Mouse (Mus musculus): Measurements from ENCODE around the gene Gm37240. TPM values are rescaled to one million over a fixed set of nuclear protein-coding genes. Genes with fewer than 3 reads are reported as not detected.

Gene Gm37240
- polyA plus RNA-seq, 1 experiment = 1.0 TPM

- H3K27ac ChIP-seq (ENCODE audit: control insufficient read depth, insufficient read depth, low read depth, low read length, poor library complexity) = peak overlapping the region; percentile 44; the same call in 1 of the 2 replicates
- TF ChIP-seq CTCF (IDR thresholded peaks at IDR 0.05; ENCODE audit: control insufficient read depth, insufficient read depth, low read length) (0 out of 2 replicates have a peak, but pooled peaks have one; percentile 19), POLR2A (IDR thresholded peaks at IDR 0.05; ENCODE audit: borderline replicate concordance, control insufficient read depth, low read depth, low read length) (no peak)
- no peak overlapping the region for H3K4me3 ChIP-seq (replicated peaks; ENCODE audit: control insufficient read depth, low read depth, low read length)
- no peaks in the 10 kb centered on the region; the same call in 1 of the 2 replicates for H3K4me1 ChIP-seq (ENCODE audit: control insufficient read depth, insufficient read depth, low read length)
- WGBS = 21% methylated on average over 5 of the region's 5 CpGs
These were observed 1272.1 kb downstream of the Gm37240 start for GRCm38 (mm10) chr3:84615050-84615855.

DNA sequence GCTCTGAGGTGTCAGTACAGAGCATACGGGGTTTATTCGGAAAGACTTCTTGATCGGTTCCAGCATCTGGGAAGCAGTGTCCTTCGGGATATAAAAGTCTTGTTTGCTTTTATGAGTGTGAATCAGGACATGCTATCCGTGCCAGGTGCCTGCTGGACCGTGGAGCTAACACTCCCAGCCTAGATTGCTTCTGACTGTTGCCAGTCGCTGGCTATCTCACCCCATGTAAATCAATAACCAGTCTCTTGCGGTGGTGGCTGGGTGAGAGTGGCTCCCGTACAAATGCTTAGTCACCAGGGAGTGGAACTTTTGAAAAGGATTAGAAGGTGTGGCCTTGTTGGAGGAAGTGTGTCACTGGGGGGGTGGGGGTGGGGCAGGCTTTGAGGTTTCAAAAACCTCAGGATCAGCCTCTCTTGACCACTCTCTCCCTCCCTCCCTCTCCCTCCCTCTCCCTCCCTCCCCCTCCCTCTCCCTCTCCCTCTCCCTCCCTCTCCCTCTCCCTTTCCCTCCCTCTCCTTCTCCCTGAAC is 1277.1 kb downstream of the Gm37240 start:
- 84% methylated on average over 9 of the region's 9 CpGs for WGBS
- no peak overlapping the region for H3K27ac ChIP-seq (ENCODE audit: control insufficient read depth, insufficient read depth, low read depth, low read length, poor library complexity)
- peaks cover 1% of the 10 kb centered on the region; the same call in 1 of the 2 replicates for H3K4me1 ChIP-seq (ENCODE audit: control insufficient read depth, insufficient read depth, low read length)
- no peak overlapping the region for H3K4me3 ChIP-seq (replicated peaks; ENCODE audit: control insufficient read depth, low read depth, low read length)
- TF ChIP-seq POLR2A (IDR thresholded peaks at IDR 0.05; ENCODE audit: borderline replicate concordance, control insufficient read depth, low read depth, low read length) (no peak), CTCF (IDR thresholded peaks at IDR 0.05; ENCODE audit: control insufficient read depth, insufficient read depth, low read length) (no peak)

DNA sequence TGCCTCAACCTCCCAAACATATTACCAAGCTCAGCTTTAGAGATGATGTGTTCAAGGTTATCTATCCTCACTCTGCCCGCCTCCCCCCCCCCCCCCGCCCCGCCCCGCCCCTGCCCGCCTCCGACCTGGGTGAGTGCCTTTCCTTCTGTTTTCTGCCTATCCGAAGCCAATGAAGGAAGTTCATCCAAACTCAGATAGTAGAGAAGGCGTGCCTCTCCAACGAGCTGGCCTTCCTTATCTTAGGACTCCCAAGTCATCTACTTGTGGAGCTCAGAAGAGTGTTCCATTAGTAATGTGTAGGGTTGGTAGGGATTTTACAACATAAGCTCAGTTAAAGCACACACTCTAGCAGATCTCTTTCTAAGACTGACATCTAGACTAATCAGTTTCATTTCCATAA is 1284.1 kb downstream of the Gm37240 start:
- Histone ChIP-seq H3K27ac (ENCODE audit: control insufficient read depth, insufficient read depth, low read depth, low read length, poor library complexity) (no peak overlapping the region), H3K4me3 (replicated peaks; ENCODE audit: control insufficient read depth, low read depth, low read length) (no peak overlapping the region), H3K4me1 (ENCODE audit: control insufficient read depth, insufficient read depth, low read length) (peaks cover 1% of the 10 kb centered on the region; the same call in 1 of the 2 replicates)
- TF ChIP-seq CTCF (IDR thresholded peaks at IDR 0.05; ENCODE audit: control insufficient read depth, insufficient read depth, low read length) = no peak
- no peak for TF ChIP-seq POLR2A (IDR thresholded peaks at IDR 0.05; ENCODE audit: borderline replicate concordance, control insufficient read depth, low read depth, low read length)
- 49% methylated on average over 9 of the region's 9 CpGs for WGBS

- WGBS = 74% methylated on average over 2 of the region's 2 CpGs
- H3K27ac ChIP-seq (ENCODE audit: control insufficient read depth, insufficient read depth, low read depth, low read length, poor library complexity) = no peak overlapping the region
- H3K4me3 ChIP-seq (replicated peaks; ENCODE audit: control insufficient read depth, low read depth, low read length) = no peak overlapping the region
- TF ChIP-seq CTCF (IDR thresholded peaks at IDR 0.05; ENCODE audit: control insufficient read depth, insufficient read depth, low read length) (no peak), POLR2A (IDR thresholded peaks at IDR 0.05; ENCODE audit: borderline replicate concordance, control insufficient read depth, low read depth, low read length) (no peak)
- H3K4me1 ChIP-seq (ENCODE audit: control insufficient read depth, insufficient read depth, low read length) = peaks cover 1% of the 10 kb centered on the region; the same call in 1 of the 2 replicates
These were observed 1284.6 kb downstream of the Gm37240 start for GRCm38 (mm10) chr3:84602759-84603158.

- TF ChIP-seq CTCF (IDR thresholded peaks at IDR 0.05; ENCODE audit: control insufficient read depth, insufficient read depth, low read length) = no peak
- TF ChIP-seq POLR2A (IDR thresholded peaks at IDR 0.05; ENCODE audit: borderline replicate concordance, control insufficient read depth, low read depth, low read length) = no peak
- WGBS = 46% methylated on average over 9 of the region's 9 CpGs
- H3K27ac ChIP-seq (ENCODE audit: control insufficient read depth, insufficient read depth, low read depth, low read length, poor library complexity) = no peak overlapping the region
- no peak overlapping the region for H3K4me3 ChIP-seq (replicated peaks; ENCODE audit: control insufficient read depth, low read depth, low read length)
- peaks cover 1% of the 10 kb centered on the region; the same call in 1 of the 2 replicates for H3K4me1 ChIP-seq (ENCODE audit: control insufficient read depth, insufficient read depth, low read length)
These were observed 1285.3 kb downstream of the Gm37240 start for GRCm38 (mm10) chr3:84601870-84602495.

DNA sequence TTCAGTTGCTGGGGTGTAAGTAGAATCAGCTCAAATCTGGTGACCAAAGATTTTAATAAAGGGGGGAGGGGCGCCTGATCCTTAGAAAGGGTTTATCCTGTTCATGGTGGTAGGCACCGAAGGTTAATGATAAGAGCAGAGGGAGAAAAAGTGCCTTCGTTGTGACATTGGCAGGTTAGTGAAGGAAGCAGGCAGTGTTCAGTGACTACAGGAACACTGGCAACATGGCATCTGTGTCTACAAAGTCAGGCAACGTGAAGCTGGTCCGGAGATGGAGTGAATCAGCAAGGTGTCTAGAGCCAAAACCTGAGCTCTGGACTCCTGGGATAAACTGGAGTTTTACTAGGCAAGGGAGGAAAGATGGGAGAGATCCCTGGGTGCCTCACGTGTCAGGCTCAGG is 1288.6 kb downstream of the Gm37240 start:
- TF ChIP-seq CTCF (IDR thresholded peaks at IDR 0.05; ENCODE audit: control insufficient read depth, insufficient read depth, low read length) (no peak), POLR2A (IDR thresholded peaks at IDR 0.05; ENCODE audit: borderline replicate concordance, control insufficient read depth, low read depth, low read length) (no peak)
- H3K27ac ChIP-seq (ENCODE audit: control insufficient read depth, insufficient read depth, low read depth, low read length, poor library complexity) = no peak overlapping the region

DNA sequence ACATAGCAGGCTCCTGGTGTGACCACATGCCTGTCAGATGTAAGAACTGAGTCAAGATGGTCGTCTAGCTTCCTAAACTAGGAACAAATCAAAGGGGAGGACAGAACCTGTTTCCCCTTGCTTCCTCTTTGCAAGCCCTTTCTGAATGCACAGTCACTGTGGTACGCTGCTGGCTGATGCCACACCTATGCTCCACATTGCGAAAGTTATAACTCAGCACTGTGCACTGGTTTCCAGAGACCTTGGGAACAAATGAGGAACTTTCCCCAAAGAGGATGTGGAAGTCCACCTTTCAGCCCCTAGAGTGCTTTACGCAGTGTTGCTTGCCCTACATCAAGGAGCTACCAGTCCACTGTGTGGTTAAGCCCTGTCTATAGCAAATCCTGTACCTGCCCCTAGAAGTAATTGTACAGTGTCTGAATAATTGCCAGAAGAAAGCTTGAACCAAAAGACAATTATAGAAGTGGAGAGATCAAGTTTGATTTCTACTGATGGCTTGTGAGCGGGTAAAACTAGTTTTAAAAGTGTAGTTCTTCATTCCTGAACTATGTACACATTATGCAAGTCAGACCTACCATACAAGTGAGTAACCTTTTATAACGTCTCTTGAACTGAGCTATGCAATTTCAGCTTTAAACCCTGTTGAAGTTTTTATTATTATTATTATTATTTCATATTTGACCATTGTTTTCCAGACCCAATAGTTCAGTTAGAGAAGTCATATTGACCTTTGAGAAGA is 1289.2 kb downstream of the Gm37240 start:
- no peak overlapping the region for H3K4me3 ChIP-seq (replicated peaks; ENCODE audit: control insufficient read depth, low read depth, low read length)
- H3K4me1 ChIP-seq (ENCODE audit: control insufficient read depth, insufficient read depth, low read length) = peaks cover 1% of the 10 kb centered on the region; the same call in 1 of the 2 replicates
- no peak for TF ChIP-seq POLR2A (IDR thresholded peaks at IDR 0.05; ENCODE audit: borderline replicate concordance, control insufficient read depth, low read depth, low read length)
- no peak for TF ChIP-seq CTCF (IDR thresholded peaks at IDR 0.05; ENCODE audit: control insufficient read depth, insufficient read depth, low read length)
- WGBS = 21% methylated on average over 6 of the region's 6 CpGs
- H3K27ac ChIP-seq (ENCODE audit: control insufficient read depth, insufficient read depth, low read depth, low read length, poor library complexity) = no peak overlapping the region

More for the DNA sequence above, 1288.6 kb downstream of the Gm37240 start:
- WGBS = 75% methylated on average over 6 of the region's 6 CpGs
- no peak overlapping the region for H3K4me3 ChIP-seq (replicated peaks; ENCODE audit: control insufficient read depth, low read depth, low read length)
- peaks cover 1% of the 10 kb centered on the region; the same call in 1 of the 2 replicates for H3K4me1 ChIP-seq (ENCODE audit: control insufficient read depth, insufficient read depth, low read length)
